Mouse (Mus musculus) adrenal gland (tissue): ENCODE results near the gene Desi2.
"Not testable (repeated sequence)": the region's sequence is repeated elsewhere in the genome, so short reads cannot be mapped to it uniquely, and the experiment has no call there.

Experiments
- intact Hi-C: fragments of 180-260 bp; cut with DNase I; formaldehyde crosslinking; loops from one replicate; pipeline ENCODE4 v1.15.1; 2025
- long read RNA-seq, 2 experiments: library from polyadenylated mRNA; unstranded; transcript quantifications; one replicate each; pipeline ENCODE4 v2.0.0; 2020; ENCODE audit warnings: borderline replicate concordance in 1 of 2; ENCODE audit not compliant: insufficient replicate concordance in 1 of 2

The Desi2 gene
- long read RNA-seq, experiment 1, full-length matches to known transcripts: 31 of 39 reads
- long read RNA-seq, experiment 1, partial matches to known transcripts: 4 of 39 reads
- long read RNA-seq, experiment 1, other reads (novel, unspliced or antisense): 4 of 39 reads
- long read RNA-seq, experiment 2, full-length matches to known transcripts: 29 of 39 reads
- long read RNA-seq, experiment 2, partial matches to known transcripts: 3 of 39 reads
- long read RNA-seq, experiment 2, other reads (novel, unspliced or antisense): 7 of 39 reads

DNA sequence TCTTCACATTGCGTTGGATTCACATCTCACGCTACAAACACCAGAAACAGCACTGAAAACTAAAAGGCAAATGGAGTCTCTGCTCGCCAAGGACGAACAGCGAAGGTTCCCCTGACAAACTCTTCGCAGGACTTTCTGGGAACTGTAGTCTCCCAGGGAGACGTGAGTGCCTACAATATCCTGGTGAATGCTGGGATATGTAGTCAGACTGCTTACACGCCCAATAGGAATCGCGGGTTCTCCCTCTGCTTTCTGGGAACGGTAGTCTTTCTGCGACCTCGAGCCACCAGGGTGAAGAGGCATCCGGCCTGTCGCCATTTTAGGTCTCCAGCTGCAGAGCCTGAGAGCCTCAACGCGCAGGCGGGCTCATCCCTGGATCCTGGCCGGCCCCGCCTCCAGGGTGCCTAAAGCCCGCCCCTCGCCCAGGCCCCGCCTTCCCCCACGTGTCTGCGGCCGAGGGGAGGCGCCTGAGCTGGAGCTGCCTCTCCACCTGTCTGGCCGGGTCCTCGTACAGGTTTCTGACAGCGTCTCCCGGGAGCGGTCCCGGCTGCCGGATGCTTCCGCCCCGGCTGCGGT, at the start of gene Desi2:
TSS of gene Desi2 (plus strand) at position 202 of the 576 bp plus-strand sequence.
- intact Hi-C loops: loop anchor here (10.0 kb wide), 2 partner anchors 57 to 203 kb away; partner anchors contain the start of gene Catspere2

DNA sequence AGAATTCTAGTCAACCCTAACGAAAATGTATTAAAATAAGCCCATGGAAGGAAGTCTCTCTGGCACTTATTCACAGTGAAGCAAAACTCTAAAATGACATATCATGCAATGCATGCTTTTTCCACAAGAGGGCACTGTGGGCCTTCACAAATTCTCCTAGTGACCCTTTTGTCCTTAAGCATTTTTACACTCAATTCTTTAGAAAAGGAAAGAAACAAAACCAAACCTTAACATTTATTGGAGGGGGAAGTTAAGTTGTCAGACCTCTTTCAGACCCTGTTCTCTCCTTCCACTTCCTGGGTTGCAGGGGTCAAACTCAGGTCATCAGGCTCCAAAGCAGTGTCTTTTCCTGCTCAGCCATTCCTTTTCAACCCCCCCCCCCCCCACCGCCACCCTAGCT, 40.7 kb upstream of the Desi2 start:
- intact Hi-C loops: loop anchor here (5.0 kb wide), 2 partner anchors 96 to 316 kb away; no protein-coding TSS in a partner anchor

DNA sequence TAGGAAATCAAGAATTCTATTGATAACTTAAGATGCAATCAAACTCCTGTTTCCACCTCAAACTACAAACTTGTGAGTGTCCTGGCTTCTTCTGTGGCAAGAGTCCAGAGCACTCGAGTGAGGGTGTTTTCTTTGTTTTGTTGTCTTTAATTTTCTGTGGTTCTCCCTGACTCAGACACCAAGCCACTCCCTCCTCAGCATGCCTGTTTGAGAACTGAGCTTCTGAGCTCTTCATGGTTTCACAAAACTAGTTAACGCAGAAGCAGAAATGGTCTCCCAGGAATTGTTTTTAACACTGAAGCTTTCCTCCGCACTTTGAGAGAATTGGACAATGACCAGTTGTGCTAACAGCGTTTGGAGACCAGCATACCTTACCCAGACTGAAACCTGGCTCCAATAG, 40.3 kb upstream of the Desi2 start:
- intact Hi-C loops: loop anchor here (1.0 to 5.0 kb wide), 3 partner anchors 95 to 315 kb away; no protein-coding TSS in a partner anchor

DNA sequence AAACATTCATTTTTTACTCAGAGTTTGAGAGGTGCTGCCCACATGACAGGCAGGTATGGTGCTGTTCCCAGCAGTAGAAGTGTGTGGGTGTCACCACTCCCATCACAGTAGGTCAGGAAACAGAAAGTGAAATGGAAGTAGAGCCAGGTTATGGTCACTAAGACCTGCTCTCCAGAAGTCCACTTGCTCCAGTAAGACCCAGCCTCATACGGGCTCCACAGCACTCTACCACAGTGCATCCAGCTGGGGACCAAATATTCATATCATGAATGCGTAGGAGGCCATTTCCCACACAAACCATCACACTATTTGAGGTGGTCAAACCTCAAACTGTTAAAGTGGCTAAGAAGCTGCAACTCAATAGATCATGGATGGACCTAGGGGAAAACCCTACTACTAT, 5.0 kb upstream of the Desi2 start:
- intact Hi-C loops: loop anchor here (10.0 kb wide), 2 partner anchors 63 to 197 kb away; partner anchors contain the start of gene Catspere2

DNA sequence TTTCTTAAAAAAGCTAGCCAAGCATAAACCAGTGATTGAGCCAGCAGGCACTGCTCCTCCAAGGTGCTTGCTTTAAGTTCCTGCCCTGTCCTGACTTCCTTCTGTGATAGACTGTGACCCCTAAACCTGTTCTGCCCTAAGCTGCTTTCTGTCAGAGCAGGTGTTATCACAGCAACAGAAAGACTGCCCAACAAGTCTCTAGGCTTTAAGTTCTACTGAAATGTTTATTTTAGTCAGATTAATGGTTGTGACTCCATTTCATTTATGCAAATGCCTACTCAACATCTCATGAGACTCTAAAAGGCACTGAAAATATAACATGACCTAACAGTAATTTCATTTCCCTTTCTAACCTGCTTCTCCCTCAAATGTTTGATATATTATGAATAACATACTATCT, 1.6 kb upstream of the Desi2 start:
- intact Hi-C loops: loop anchor here (10.0 kb wide), 2 partner anchors 59 to 201 kb away; partner anchors contain the start of gene Catspere2

DNA sequence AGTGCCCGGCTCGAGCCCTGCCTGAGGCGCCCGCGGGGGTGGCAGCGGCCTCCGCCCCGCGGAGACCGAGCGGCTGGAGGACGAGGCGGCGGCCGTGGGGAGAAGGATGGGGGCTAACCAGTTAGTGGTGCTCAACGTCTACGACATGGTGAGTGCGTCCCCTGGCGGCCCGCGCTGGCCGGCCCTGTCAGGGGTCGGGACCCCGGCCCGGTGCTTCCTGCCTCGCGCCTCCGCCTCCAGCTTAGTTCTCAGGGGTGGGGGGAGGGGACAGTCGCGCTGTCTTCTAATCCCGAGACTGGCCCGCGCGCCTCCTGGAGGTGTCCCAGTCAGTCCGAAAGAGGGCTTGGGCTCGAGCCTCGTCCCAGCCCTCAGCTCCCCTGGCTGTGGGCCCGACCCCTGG, 593 bp downstream of the Desi2 start:
- intact Hi-C loops: loop anchor here (10.0 kb wide), 2 partner anchors 57 to 203 kb away; partner anchors contain the start of gene Catspere2

DNA sequence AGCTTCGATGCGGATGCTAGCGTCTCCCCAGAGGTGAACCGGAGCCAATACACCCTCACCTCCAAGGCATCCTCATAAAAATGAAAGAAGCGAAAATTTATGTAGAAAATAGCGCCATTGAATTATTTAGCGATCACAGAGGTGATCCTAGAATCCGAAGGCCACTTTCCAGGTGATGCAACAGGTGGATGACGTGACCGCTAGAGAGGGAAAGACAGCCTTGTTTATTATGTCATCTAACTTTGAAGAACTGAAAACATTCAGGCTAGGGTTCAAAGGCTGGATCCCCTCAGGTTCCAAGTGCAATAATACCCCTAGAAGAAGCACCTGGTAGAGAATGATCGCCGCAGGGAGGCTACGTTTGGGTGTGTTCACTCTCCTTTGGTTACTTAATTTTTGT, 1.2 kb downstream of the Desi2 start:
- intact Hi-C loops: loop anchor here (10.0 kb wide), 2 partner anchors 56 to 204 kb away; partner anchors contain the start of gene Catspere2

DNA sequence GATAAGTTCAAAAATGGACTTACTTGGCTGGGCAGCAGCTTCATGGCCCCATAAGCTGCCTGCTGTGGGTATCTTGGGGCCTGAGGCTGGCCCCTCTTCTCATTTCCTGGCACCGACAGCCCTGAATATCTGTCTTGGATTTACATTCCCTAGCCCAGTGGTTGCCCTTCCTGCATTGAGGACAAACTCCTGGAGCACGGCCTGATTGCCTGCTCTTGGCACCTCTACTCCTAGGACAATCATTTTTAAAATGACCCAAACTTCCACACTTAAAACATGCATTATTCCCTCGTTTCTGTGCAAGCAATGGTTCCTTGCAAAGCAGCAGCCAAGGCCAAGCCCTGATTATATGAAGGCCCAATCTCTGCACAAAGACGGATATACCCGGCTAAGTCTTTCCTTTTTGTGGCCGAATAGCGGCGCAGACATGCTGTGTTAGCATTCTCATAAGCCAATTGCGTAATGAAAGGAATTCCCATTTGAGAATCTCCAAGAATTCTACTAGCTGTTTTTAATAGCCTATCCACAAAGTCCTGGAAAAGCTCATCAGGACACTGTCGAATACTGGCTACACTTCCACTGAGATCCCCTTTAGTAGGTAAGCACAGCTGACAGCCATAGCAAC, 18.6 kb downstream of the Desi2 start:
- intact Hi-C loops: no loop called here

DNA sequence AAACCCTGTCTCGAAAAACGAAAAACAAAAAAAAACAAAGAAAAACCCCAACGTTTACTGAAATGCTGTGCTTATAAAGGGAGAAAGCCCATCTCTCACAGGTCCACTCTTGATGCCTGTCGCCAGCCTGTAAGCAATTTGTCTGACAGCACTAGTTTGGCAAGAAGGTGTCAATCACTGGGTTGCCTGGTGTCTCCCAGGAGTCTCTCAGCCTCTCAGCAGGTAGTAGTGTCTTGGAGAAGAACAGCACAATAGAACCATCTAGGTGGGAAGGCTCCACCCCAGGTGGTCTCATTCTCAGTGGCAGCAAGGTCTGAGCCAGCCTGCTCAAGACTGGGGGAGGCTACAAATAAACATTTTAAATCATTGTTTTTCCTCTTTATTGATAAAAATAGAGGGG, 20.6 kb downstream of the Desi2 start:
- intact Hi-C loops: not testable (repeated sequence)

DNA sequence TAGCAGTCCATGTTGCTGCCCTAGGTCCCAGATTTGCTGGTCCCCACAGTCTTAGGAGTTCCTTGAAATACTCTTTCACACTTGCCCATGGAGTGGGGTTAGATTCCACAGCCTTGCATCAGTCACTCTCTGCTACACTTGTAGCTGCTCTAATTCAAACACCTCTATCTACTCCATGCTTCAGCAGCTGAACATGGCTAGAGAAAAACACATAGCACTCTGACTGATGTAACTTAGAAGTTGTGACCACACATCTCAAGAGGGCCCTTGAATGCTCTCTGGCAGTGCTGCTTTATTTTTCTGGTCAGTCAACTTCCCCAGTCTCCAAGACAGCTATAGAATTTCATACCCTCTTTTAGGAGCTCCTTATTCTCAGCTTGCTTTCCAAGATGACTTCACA, 22.7 kb downstream of the Desi2 start:
- intact Hi-C loops: no loop called here

DNA sequence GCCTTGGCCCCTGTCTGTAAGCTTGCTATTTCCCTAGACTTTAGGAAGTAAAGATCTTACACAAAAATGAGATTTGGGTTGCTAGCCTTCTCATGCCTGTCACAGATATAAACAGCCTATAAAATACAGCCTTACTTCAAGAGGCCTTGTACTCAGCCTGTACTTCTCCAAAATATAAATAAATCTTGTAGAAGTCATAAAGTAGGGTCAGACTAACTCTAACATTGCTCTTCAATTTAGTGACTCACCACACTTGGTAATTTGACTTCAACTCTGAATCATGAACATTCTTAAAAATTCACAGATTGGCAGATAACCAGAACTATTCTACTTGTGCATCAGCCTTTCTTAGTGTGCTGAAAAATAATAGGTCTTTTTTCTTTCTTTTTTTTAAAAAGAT, 29.9 kb downstream of the Desi2 start:
- intact Hi-C loops: no loop called here

DNA sequence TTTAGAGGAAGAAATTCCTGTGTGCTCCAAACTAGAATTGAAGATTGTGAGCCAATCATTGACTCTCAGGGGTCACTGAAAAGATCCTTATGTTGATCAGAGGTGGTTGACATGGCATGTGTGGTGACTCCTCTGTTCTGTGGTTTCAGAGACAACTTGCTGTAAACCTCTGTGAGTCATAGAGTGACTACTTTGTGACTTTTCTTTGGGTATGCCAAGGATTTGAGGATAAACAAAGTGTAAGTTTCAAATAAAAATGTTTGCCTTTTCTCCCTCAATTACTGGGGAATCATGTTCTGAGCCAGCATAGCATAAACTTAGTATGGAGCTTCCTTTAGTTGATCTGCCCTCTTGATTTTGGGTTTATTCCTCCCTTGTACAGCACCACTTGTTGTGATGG, 31.1 kb downstream of the Desi2 start:
- intact Hi-C loops: no loop called here

DNA sequence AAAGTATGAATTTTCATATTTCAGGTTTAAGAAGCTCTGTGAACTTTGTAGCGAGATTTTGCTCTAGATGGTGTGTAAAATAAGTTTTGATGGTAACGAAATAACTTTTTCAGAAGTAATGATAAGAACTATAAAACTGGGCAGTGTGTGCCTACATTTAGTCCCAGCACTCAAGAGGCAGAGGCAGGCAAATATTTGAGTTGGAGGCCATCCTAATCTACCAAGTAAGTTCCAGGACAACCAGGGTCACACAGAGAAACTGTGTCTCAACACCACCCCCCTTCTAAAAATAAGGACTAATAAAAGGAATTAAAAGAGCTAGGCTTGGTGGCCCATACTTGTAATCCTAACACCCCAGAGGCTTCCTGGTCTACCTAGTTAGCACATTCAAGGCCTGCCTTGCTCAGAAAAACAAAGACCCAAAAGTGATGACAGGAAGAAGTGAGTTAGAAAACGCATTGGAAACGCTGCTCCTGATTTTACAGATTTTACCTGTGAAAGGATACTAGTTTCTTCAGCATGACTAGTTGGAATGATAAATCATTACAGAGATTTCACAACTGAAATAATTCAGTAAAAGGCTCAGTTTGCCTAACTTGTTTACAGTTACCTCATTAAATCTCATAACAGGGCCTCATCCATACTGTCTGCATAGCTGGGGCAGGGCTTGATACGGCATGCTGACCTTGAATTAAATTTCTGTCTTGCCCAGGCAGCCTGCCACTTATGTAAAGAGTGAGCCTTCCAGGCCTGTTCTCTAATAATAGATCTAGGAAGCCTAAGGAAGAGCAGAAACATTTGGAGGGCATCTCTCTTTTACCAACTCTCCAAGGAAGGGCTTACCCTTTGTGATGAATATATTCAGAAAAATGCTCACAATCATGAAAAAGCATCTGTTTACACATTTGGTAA, 32.2 kb downstream of the Desi2 start:
- intact Hi-C loops: no loop called here

DNA sequence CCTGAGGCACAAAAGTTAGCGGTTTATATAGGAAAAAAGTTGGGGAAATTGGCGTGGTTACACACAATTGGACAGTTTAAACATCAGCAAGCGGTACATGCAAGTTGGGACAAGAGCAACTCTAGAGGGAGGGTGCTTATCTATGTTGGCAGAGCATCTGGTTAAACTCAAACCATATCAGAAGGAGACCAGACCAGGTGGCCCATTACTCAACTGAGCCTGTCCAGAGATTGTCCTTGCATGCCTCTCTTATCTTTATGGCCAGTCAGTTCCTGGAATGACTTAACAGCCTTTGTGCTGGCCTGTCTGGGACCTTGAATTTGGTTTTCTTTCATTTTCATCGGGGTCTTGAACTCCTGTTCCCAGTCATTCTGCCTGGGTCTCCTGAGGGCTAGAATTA, 41.7 kb downstream of the Desi2 start:
- intact Hi-C loops: not testable (repeated sequence)

DNA sequence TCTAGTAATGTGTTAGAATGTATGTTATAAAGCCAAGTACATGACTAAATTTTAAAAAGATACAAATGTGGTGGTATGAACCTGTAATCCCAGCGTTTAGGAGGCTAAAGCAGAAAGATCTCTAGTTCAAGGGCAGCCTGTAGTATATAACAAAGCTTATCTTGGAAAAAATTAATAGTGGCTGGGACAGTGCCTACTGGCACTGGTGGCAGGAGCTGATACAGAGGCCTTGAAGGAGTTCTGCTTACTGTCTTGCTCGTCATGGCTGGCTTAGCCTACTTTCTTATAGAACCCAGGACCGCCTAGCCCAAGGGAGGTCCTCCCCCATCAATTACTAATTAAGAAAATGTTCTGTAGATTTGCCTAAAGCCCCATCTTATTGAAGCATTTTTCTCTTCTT, 46.9 kb downstream of the Desi2 start:
- intact Hi-C loops: no loop called here

DNA sequence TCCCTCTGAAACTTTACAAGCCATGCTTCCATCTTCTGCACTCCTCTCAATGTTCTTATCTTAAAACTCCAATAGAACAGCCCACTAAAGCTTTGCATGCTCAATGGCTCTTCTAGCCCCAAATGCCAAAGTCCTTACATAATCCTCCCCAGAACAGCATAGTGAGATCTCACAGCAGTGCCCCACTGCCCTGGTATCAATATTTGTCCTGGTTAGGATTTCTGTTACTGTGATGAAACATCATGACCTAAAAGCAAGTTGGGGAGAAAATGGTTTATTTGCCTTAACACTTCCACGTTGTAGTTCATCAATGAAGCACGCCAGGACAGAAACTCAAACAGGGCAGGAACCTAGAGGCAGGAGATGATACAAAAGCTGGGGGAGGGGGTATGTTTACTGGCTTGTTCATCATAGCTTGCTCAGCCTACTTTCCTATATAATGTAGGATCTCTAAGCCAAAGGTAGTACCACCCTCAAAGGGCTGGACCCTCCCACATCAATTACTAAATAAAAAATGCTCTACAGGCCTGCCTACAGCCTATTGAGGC, 48.8 kb downstream of the Desi2 start:
- intact Hi-C loops: no loop called here

DNA sequence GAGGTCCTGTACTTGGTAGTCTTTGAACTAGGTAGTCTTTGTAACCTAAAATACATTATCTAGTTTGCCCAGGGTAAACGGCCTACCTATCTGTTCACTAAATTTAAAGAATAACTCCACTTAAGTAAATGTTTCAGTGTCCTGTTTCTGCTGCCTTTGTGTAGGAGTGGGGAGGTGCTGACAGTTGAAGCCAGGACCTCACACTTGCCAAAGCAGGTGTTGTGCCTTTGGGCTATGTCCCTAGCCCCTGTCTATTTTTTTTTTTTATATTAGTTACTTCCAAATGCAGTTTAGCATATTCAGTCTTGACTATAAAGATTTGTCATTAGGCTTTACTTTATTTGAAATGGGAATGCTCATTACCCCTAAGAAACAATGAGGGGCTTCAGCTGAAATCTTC, 51.5 kb downstream of the Desi2 start:
- intact Hi-C loops: no loop called here

DNA sequence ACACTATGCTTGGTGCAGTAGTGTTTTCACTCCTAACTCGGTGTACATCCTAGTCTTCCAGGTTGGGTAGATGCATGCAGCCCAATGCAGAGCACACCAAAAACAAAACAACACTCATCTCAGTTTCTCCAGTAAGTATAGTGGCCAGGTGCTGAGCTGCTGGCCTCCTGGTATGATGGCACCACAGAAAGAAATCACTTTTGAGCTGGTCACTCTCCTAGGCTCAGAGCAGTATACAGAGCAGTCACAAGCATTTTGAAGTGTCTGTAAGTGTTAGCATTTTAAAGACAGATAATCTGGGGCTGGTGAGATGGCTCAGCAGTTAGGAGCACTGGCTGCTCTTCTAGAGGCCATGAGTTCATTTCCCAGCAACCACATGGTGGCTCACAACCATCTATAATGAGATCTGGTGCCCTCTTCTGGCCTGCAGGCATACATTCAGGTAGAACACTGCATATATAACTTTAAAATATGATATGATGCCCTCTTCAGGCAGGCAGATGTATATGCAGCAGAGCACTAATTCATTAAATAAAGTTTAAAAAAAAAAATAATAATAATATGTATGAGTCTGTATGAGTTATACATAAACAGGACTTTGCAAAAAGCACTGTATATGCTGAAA, 54.8 kb downstream of the Desi2 start:
- intact Hi-C loops: loop anchor here (5.0 to 10.0 kb wide), 2 partner anchors 57 to 95 kb away; partner anchors contain the start of gene Desi2

DNA sequence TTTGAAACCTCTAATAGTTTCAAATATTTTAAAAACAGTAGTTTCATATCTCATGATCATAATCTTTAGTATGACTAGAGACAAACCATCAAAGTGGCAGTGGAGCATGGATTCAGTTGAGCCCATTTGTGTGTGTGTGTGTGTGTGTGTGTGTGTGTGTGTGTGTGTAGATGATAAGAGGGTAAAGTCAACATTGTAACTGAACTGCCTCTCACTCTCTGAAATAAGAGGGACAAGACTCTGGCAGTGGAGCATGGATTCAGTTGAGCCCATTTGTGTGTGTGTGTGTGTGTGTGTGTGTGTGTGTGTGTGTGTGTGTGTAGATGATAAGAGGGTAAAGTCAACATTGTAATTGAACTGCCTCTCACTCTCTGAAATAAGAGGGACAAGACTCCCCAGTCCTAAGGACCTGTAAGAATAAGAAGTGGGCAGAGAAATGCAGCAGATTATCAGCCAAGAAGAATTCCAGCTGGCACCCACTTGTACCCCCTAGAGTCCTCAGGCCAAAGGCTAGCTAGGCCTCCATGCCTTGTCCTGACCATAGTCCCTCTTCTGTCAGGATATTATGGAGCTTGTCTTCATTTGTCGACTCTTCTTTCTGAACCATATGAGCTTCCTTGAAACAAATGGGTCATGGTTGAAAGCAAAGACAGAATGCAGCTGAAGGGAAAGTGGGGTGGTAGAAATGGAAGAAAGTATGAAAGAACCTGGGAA, 61.0 kb downstream of the Desi2 start:
- intact Hi-C loops: loop anchor here (10.0 kb wide), 1 partner anchor 63 kb away; the partner anchor contains the start of gene Desi2

DNA sequence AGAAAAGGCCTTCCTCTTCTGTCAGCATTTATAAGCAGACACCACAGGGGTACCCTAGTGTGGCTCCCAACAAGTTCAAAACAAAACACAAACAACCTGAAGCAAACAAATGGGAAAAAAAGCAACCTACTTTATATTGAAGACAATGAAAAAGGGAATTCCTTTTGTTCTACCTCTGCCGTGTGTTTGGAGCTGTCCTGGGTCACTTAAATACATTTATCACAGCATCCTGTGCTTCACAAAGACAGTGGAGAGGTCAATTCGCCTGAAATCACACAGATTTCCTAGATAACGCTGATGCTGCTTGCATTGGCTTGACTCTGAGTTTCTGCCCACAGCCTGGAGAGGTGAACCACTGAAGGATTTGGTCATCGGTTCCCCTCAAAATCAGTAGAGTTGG, 67.4 kb downstream of the Desi2 start:
- intact Hi-C loops: no loop called here
